Mouse (Mus musculus): ENCODE results near the gene Gm11992. TPM values are rescaled to one million over a fixed set of nuclear protein-coding genes. Genes with fewer than 3 reads are reported as not detected.

The Gm11992 gene
- polyA plus RNA-seq, 1 experiment from 2014 or later: 0.46 TPM

GRCm38 (mm10) chr11:9024782-9025181, 23.6 kb upstream of the Gm11992 start:
- H3K27me3 ChIP-seq (ENCODE audit: control insufficient read depth, insufficient read depth, low read length): no peaks in the 10 kb centered on the region
- no peak overlapping the region for H3K4me2 ChIP-seq (ENCODE audit: low read depth)
- 76% methylated on average over 7 of the region's 7 CpGs for WGBS
- no peak for ATAC-seq (ENCODE audit: insufficient read depth, low FRiP score, low TSS enrichment)
- no peaks in the 10 kb centered on the region for H3K36me3 ChIP-seq (ENCODE audit: control insufficient read depth, insufficient read depth, low read length)
- no peak for DNase-seq (ENCODE audit: low spot score)
- H3K4me1 ChIP-seq (ENCODE audit: control insufficient read depth, insufficient read depth, low read length): no peaks in the 10 kb centered on the region
- H3K4me3 ChIP-seq (ENCODE audit: low read depth, low read length): no peak overlapping the region
- H3K9ac ChIP-seq (ENCODE audit: low read length): no peak overlapping the region
- H3K9me3 ChIP-seq (ENCODE audit: control insufficient read depth, low read length): no peaks in the 10 kb centered on the region
- H3K27ac ChIP-seq (ENCODE audit: low read depth, low read length): no peak overlapping the region

GRCm38 (mm10) chr11:9025211-9025610, 23.2 kb upstream of the Gm11992 start:
- ATAC-seq (ENCODE audit: insufficient read depth, low FRiP score, low TSS enrichment): no peak
- Histone ChIP-seq H3K27ac (ENCODE audit: low read depth, low read length) (no peak overlapping the region), H3K9ac (ENCODE audit: low read length) (no peak overlapping the region), H3K36me3 (ENCODE audit: control insufficient read depth, insufficient read depth, low read length) (no peaks in the 10 kb centered on the region), H3K4me1 (ENCODE audit: control insufficient read depth, insufficient read depth, low read length) (no peaks in the 10 kb centered on the region), H3K27me3 (ENCODE audit: control insufficient read depth, insufficient read depth, low read length) (no peaks in the 10 kb centered on the region), H3K4me3 (ENCODE audit: low read depth, low read length) (no peak overlapping the region), H3K9me3 (ENCODE audit: control insufficient read depth, low read length) (no peaks in the 10 kb centered on the region), H3K4me2 (ENCODE audit: low read depth) (no peak overlapping the region)
- no peak for DNase-seq (ENCODE audit: low spot score)
- WGBS: 78% methylated on average over 3 of the region's 3 CpGs

DNA sequence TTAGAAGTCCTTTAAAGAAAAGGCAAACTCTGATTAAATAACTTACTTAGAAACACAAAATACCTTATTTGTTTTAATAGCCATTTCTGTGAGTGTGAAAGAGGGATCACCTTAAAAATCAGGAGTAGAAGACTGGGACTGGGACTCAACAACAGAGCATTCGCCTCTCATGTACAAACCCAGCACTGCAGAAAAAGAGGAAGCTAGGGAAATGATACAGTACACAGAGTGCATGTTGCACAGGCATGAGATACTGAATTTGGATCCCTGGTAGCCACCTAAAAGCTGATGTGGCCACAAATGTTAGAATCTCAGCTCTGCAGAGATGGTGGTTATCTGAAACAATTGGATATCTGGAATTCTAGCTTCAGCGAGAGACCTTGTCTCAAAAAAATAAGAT, 16.9 kb upstream of the Gm11992 start:
- Histone ChIP-seq H3K4me3 (ENCODE audit: low read depth, low read length) (no peak overlapping the region), H3K4me1 (ENCODE audit: control insufficient read depth, insufficient read depth, low read length) (no peaks in the 10 kb centered on the region), H3K27me3 (ENCODE audit: control insufficient read depth, insufficient read depth, low read length) (no peaks in the 10 kb centered on the region), H3K4me2 (ENCODE audit: low read depth) (no peak overlapping the region), H3K36me3 (ENCODE audit: control insufficient read depth, insufficient read depth, low read length) (no peaks in the 10 kb centered on the region), H3K27ac (ENCODE audit: low read depth, low read length) (no peak overlapping the region), H3K9ac (ENCODE audit: low read length) (no peak overlapping the region), H3K9me3 (ENCODE audit: control insufficient read depth, low read length) (no peaks in the 10 kb centered on the region)
- no peak for ATAC-seq (ENCODE audit: insufficient read depth, low FRiP score, low TSS enrichment)
- no peak for DNase-seq (ENCODE audit: low spot score)
- 94% methylated on average over 2 of the region's 2 CpGs for WGBS

DNA sequence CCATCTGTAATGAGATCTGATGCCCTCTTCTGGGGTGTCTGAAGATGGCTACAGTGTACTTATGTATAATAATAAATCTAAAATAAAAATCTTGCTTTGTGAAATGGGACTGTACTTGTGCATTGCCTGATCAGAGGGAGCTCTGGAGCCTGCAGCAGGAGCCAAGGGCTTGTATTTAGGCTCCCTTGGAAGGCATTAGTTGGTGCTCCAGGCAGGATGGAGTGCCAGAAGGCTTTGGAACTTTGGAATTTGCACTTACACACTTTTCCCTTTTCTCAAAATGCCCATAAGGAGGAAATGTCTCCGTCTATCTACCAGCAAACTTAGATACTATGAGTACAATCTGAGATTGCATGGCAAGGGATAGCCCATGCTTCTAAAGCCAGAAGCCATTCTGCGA, 1.8 kb upstream of the Gm11992 start:
- ATAC-seq (ENCODE audit: insufficient read depth, low FRiP score, low TSS enrichment) (no peak), DNase-seq (ENCODE audit: low spot score) (no peak)
- peaks cover 7% of the 10 kb centered on the region for H3K27me3 ChIP-seq (ENCODE audit: control insufficient read depth, insufficient read depth, low read length)
- H3K4me2 ChIP-seq (ENCODE audit: low read depth): no peak overlapping the region
- H3K27ac ChIP-seq (ENCODE audit: low read depth, low read length): no peak overlapping the region
- H3K36me3 ChIP-seq (ENCODE audit: control insufficient read depth, insufficient read depth, low read length): no peaks in the 10 kb centered on the region
- no peaks in the 10 kb centered on the region for H3K9me3 ChIP-seq (ENCODE audit: control insufficient read depth, low read length)
- H3K4me3 ChIP-seq (ENCODE audit: low read depth, low read length): no peak overlapping the region
- no peak overlapping the region for H3K9ac ChIP-seq (ENCODE audit: low read length)
- WGBS: 87% methylated on average over 2 of the region's 2 CpGs
- H3K4me1 ChIP-seq (ENCODE audit: control insufficient read depth, insufficient read depth, low read length): 0 out of 2 replicates have a peak, but pooled peaks cover 3% of the 10 kb centered on the region

GRCm38 (mm10) chr11:9047044-9047443, 1.4 kb upstream of the Gm11992 start:
- Histone ChIP-seq H3K4me3 (ENCODE audit: low read depth, low read length) (no peak overlapping the region), H3K27ac (ENCODE audit: low read depth, low read length) (no peak overlapping the region), H3K9me3 (ENCODE audit: control insufficient read depth, low read length) (no peaks in the 10 kb centered on the region), H3K36me3 (ENCODE audit: control insufficient read depth, insufficient read depth, low read length) (no peaks in the 10 kb centered on the region), H3K4me2 (ENCODE audit: low read depth) (no peak overlapping the region), H3K27me3 (ENCODE audit: control insufficient read depth, insufficient read depth, low read length) (peaks cover 7% of the 10 kb centered on the region), H3K4me1 (ENCODE audit: control insufficient read depth, insufficient read depth, low read length) (0 out of 2 replicates have a peak, but pooled peaks cover 3% of the 10 kb centered on the region), H3K9ac (ENCODE audit: low read length) (no peak overlapping the region)
- ATAC-seq (ENCODE audit: insufficient read depth, low FRiP score, low TSS enrichment) (no peak), DNase-seq (ENCODE audit: low spot score) (no peak)
- 83% methylated on average over 5 of the region's 5 CpGs for WGBS

GRCm38 (mm10) chr11:9048703-9049060, 288 bp downstream of the Gm11992 start, which contains the start of gene Sun3:
TSS of gene Sun3 (minus strand) at chr11:9048991.
- ATAC-seq (ENCODE audit: insufficient read depth, low FRiP score, low TSS enrichment) (peak; percentile 67), DNase-seq (ENCODE audit: low spot score) (no peak)
- H3K4me3 ChIP-seq (ENCODE audit: low read depth, low read length): peak within 1 kb of the TSS; percentile 51
- H3K27me3 ChIP-seq (ENCODE audit: control insufficient read depth, insufficient read depth, low read length): peaks cover 7% of the 10 kb centered on the region
- no peaks in the 10 kb centered on the region for H3K36me3 ChIP-seq (ENCODE audit: control insufficient read depth, insufficient read depth, low read length)
- 0 out of 2 replicates have a peak, but pooled peaks cover 3% of the 10 kb centered on the region for H3K4me1 ChIP-seq (ENCODE audit: control insufficient read depth, insufficient read depth, low read length)
- H3K4me2 ChIP-seq (ENCODE audit: low read depth): peak within 1 kb of the TSS; percentile 96
- 2% methylated on average over 18 of the region's 18 CpGs for WGBS
- no peaks in the 10 kb centered on the region for H3K9me3 ChIP-seq (ENCODE audit: control insufficient read depth, low read length)
- H3K9ac ChIP-seq (ENCODE audit: low read length): peak within 1 kb of the TSS; percentile 44
- no peak within 1 kb of the TSS for H3K27ac ChIP-seq (ENCODE audit: low read depth, low read length)

GRCm38 (mm10) chr11:9050241-9050640, 1.8 kb downstream of the Gm11992 start:
- Histone ChIP-seq H3K4me3 (ENCODE audit: low read depth, low read length) (no peak overlapping the region), H3K36me3 (ENCODE audit: control insufficient read depth, insufficient read depth, low read length) (no peaks in the 10 kb centered on the region), H3K4me2 (ENCODE audit: low read depth) (no peak overlapping the region), H3K27ac (ENCODE audit: low read depth, low read length) (no peak overlapping the region), H3K27me3 (ENCODE audit: control insufficient read depth, insufficient read depth, low read length) (peaks cover 7% of the 10 kb centered on the region), H3K9ac (ENCODE audit: low read length) (no peak overlapping the region), H3K4me1 (ENCODE audit: control insufficient read depth, insufficient read depth, low read length) (0 out of 2 replicates have a peak, but pooled peaks cover 3% of the 10 kb centered on the region), H3K9me3 (ENCODE audit: control insufficient read depth, low read length) (no peaks in the 10 kb centered on the region)
- no peak for DNase-seq (ENCODE audit: low spot score)
- no peak for ATAC-seq (ENCODE audit: insufficient read depth, low FRiP score, low TSS enrichment)
- WGBS: 77% methylated on average over 4 of the region's 4 CpGs

GRCm38 (mm10) chr11:9051895-9052294, 3.5 kb downstream of the Gm11992 start:
- Histone ChIP-seq H3K36me3 (ENCODE audit: control insufficient read depth, insufficient read depth, low read length) (no peaks in the 10 kb centered on the region), H3K4me3 (ENCODE audit: low read depth, low read length) (no peak overlapping the region), H3K9ac (ENCODE audit: low read length) (no peak overlapping the region), H3K9me3 (ENCODE audit: control insufficient read depth, low read length) (no peaks in the 10 kb centered on the region), H3K4me2 (ENCODE audit: low read depth) (no peak overlapping the region), H3K27me3 (ENCODE audit: control insufficient read depth, insufficient read depth, low read length) (peaks cover 7% of the 10 kb centered on the region), H3K4me1 (ENCODE audit: control insufficient read depth, insufficient read depth, low read length) (0 out of 2 replicates have a peak, but pooled peaks cover 3% of the 10 kb centered on the region), H3K27ac (ENCODE audit: low read depth, low read length) (no peak overlapping the region)
- DNase-seq (ENCODE audit: low spot score) (no peak), ATAC-seq (ENCODE audit: insufficient read depth, low FRiP score, low TSS enrichment) (no peak)
- 60% methylated on average over 2 of the region's 2 CpGs for WGBS

DNA sequence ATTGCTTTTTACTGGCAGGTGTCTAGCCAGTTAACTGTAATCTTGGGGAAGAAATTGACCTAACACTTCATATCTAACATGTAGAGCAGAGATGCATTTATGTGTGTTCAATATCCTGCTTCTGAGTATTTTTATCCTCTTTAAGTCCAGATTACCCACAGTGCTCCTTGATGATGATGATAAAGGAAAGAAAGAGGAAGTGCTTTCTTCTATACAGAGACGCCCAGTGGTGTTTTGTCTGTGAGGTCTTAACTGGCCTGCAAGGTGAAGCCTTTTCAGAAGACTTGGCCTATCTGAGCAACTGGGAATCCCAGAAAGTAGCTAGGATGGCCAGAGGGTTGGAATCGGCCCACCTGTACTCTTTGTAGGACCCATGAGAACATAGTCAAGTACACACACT, 8.5 kb downstream of the Gm11992 start:
- DNase-seq (ENCODE audit: low spot score): no peak
- ATAC-seq (ENCODE audit: insufficient read depth, low FRiP score, low TSS enrichment): no peak
- Histone ChIP-seq H3K4me3 (ENCODE audit: low read depth, low read length) (no peak overlapping the region), H3K27me3 (ENCODE audit: control insufficient read depth, insufficient read depth, low read length) (no peaks in the 10 kb centered on the region), H3K9ac (ENCODE audit: low read length) (no peak overlapping the region), H3K36me3 (ENCODE audit: control insufficient read depth, insufficient read depth, low read length) (no peaks in the 10 kb centered on the region), H3K9me3 (ENCODE audit: control insufficient read depth, low read length) (no peaks in the 10 kb centered on the region), H3K27ac (ENCODE audit: low read depth, low read length) (no peak overlapping the region), H3K4me2 (ENCODE audit: low read depth) (no peak overlapping the region), H3K4me1 (ENCODE audit: control insufficient read depth, insufficient read depth, low read length) (no peaks in the 10 kb centered on the region)
- 80% methylated on average over 2 of the region's 2 CpGs for WGBS

Measured in neural tube, embryonic 11.5 days (tissue).